Mouse (Mus musculus): ENCODE measurements around the gene Gm28374. TPM values are rescaled to one million over a fixed set of nuclear protein-coding genes. Genes with fewer than 3 reads are reported as not detected.
"Not testable (repeated sequence)": the region's sequence is repeated elsewhere in the genome, so short reads cannot be mapped to it uniquely, and the experiment has no call there.

Gene Gm28374
- total RNA-seq, 4 experiments from 2014 or later = 2.3 TPM; not detected in 3

DNA sequence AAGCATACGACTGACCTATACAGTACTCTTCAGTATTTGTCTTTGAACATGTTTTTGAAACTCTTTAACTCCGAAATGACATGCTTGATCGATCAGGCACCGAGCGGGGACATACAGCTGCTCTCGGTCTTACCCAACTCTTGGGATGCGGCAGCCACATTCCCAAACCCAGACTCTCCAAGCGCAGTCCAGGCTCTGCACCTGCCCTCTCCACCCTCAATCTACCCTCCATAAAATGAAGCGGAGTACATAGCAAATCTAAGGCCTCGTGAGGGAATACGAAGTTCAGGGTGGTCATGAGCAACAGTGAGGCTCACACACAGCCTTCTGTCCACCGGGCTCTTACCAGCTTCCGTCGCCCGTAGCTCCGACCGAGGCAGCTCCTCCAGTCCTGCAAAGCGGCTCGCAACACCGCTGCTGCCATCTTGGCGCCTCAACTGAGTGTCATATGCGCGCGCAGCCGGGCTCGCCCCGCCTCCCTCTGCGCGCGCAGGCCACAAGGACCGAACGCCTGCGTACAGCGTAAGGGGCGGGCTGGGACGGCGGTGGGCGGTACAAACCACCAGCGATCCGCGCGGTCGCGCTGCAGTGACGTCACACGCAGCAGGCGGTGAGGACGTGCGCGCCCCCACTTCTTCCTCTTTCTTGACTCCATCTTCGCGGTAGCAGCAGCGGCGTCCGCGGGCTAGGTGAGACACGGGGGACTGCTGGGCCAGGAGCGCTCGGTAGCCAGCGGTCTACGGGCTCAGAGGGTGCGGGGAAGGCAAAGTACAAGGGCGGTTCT lies 24.6 kb downstream of the Gm28374 start, which contains the start of the genes Mrpl49 and Fau:
Gene Mrpl49, minus strand, starts transcription at position 473 of the 784 bp plus-strand sequence.
Gene Fau, plus strand, starts transcription at position 532 of the 784 bp plus-strand sequence.
- DNase-seq (ENCODE audit: low spot score in 2 of 2) = peak; percentile 97 to 98

DNA sequence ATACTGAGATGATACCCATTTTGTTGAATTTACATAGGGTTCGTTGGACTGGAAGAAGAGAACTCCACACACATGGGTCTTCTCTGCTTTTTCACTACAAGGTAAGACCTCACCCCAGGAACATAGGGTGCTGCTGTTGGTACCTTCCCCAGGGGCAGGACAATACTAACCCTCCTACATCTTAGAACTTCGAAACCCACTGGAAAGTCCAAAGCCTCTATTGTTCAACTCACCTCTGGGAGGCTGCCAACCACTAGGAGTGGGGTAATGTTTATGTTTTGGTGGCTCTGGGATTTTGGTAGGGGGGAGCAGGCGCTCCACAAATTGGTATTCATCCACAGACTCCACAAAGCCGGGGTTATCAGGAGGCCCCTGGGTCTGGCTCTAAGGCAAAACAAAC lies 25.4 kb downstream of the Gm28374 start:
- no peak for DNase-seq (ENCODE audit: low spot score in 2 of 2)

DNA sequence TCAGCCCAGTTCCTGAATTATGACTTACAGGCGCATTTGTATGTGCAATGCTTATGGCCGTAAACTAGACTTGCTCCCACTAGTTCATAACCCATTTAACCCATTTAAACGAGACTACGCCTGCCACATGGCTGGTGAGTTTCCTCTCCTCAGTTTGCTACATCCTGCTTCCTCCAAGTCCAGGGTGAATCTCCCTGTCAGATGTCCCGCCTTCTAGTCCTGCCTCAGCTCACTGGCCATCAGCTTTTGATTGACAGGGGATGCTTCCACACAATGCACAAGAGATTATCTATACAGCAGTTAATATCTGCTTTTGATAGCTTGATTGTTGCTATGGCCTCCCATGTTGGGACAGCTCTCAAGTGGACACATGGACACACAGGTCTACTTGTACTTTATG lies 27.8 kb downstream of the Gm28374 start:
- DNase-seq (ENCODE audit: low spot score in 2 of 2) = no peak

DNA sequence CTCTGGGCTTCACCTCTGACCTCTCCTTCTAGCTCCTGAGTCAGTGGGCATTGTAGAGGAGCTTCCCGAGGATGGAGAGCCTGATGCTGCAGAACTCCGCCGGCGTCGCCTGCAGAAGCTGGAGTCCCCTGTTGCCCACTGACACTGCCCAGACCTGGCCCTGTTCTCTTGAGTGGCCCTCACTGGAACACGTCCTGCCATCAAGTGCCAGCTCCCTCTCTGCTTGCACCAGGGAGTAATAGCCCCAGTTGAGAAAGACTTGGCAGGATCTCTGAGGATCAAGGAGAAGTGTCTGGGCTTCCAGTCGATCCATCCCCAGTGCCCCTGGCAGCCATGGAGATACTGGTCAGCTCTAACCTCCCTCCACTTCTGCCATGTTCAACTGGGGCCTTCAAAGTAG lies 29.5 kb downstream of the Gm28374 start:
- no peak for DNase-seq (ENCODE audit: low spot score in 2 of 2)

DNA sequence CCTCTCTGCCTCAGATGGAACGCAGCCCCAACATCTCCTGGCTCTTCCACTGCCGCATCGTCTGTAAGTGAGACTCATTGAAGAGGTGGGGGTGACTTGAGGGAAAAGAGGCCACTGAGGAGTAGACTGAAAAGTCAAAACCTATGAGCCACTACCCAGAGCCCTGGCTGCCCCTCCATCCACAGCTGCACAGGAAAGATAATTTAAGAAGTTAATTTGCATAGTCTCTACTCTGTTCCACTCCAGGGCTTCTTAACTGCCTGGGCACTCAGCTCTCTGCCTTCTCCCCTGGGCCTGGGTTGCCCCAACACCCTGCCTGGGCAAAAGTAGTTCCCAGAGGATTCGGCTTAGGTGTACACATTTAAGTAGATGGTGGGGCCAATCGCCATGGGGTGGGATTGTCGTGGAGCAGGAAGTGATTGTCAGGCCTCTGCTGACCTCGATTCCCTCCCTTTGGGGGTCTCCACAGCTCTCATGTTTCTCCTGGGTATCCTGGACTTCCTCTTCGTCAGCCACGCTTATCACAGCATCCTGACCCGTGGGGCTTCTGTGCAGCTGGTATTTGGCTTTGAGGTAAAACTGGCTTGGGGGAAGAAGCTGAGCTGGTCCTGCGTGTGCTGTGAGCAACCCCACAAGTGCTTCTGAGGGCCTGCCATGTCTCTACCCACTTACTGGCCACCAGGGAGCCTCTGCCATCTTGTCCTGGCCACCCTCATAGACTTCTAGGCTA lies 33.2 kb downstream of the Gm28374 start:
- peak in 1 of 2 experiments; percentile 10 for DNase-seq (ENCODE audit: low spot score in 2 of 2)

DNA sequence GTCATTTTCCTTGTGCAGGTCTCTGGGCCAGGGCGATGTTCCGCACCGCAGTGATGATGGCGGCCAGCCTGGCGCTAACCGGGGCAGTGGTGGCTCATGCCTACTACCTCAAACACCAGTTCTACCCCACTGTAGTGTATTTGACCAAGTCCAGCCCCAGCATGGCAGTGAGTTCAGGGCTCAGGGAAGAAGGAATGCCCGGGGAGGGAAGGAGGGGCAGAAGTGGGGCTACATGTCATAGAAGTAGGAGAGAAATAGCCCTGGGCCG lies 34.2 kb downstream of the Gm28374 start:
- DNase-seq (ENCODE audit: low spot score in 2 of 2) = no peak

DNA sequence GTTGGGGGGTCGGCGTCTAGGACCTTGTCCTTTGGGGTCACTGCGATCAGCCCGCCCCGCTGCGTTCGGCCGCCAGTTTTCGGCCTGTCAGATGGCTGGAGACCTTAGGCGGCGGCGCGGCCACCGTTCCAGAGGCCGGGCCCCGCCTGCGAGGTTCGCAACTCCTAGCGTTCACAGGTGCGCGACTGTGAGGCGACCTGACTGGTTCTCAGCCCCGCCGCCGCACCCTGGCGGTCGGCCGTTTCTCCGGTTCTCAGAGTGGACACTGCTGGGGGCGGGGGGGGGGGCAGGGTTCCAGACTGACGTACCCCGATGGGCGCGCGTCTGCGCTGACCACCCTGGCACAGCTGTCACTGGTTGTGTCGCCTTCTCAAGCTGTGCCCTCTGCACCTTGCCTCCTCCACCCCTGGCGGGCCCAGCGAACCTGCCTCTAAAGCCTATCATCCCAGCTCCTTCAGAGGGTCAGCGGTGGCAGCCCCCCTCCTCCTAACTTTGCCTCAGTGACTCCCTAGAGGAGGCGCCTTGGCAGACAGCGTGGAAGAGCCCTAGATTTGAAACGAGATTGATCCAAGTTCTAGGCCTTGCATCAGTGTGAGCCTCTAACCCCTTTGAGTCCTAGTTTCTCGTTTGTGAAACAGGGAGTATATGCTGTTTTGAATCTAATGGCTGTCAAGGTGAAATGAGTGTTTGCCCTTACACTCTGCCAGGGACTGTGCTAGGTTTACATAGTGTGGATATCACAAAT lies 34.7 kb downstream of the Gm28374 start:
- DNase-seq (ENCODE audit: low spot score in 2 of 2) = peak in 1 of 2 experiments; percentile 34

DNA sequence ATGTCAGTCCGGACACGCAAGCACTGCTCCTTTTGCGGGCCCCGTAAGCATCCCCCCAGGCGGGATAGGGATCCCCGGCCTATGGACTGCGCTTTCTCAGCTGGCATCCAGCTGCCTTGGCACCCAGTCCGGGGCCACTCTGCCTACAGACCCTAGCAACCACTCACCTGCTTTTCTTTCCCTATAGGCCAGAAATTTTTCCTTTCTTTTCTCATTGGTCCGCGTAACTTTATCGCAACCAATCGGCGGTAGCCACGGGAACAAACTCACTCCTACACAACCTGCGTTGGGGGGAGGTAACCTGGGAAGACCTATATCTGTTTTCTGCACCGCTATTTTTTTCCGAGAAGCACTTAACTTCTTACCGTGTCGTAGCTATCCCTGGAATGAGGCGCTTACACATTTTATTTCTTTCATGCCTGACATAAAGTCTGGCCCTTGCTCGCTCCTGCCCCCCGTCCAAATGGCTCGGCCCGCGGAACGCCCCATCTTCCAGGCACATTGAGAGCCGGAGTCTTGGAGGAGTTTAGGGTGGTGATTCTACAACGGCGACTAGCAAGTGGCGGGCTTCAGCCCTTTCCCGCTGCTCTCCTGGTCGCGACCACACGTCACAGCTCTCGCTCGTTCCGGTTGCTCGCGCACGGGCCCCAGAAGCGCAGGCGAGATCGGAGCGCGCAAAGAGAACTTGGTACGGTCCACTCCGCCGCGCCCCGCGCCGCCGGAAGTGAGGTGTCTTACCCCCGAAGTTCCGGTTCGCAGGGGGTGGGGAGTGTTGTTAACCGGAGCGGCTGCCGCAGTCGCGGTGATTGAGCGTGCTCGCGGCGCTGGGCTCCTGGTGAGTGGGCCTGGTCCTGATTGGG lies 35.5 kb downstream of the Gm28374 start, which contains the start of gene Syvn1:
Gene Syvn1, plus strand, starts transcription at position 283 of the 860 bp plus-strand sequence.
- peak; percentile 89 to 92 for DNase-seq (ENCODE audit: low spot score in 2 of 2)

DNA sequence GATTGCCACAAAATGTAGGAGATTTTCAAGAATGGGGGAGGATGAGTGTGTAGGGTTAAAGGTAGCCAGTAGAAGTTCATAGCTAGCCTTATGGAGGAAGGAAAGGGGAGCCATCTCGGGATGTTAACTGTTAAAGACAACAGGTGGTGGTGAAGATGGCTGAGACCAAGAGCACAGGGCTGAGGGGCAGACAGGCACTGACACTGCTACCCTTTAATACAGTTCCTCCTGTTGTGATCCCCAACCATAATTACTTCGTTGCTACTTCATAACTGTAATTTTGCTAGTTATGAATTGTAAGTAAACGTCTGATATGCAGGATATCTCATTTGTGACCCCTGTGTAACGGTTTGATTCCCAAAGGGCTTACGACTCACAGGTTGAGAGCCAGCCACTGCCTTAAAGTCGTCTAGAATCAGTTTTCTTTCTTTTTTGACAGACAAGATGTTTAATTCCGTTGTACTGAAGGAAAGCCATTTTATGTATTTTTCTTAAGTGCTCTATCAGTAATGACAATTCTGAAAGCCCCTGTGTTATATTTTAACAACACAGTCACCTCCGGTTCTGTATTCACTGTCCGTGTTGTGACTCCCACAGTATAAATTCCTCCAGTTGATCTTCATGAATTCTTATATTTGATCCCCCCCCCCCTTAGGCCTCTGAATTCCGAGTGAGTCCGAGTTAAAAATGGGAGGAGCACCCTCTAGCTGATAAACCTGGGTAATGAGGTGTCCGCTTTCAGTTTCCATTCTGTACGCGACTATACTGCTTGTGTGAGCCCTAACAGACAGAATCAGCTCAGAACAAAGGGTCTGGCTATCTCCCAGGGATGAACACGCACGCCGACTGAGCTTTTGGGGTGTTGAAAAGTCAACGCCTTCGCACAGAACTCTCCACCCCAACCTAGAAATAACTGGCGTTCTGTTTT lies 36.4 kb downstream of the Gm28374 start:
- DNase-seq (ENCODE audit: low spot score in 2 of 2) = peak in 1 of 2 experiments; percentile 37

DNA sequence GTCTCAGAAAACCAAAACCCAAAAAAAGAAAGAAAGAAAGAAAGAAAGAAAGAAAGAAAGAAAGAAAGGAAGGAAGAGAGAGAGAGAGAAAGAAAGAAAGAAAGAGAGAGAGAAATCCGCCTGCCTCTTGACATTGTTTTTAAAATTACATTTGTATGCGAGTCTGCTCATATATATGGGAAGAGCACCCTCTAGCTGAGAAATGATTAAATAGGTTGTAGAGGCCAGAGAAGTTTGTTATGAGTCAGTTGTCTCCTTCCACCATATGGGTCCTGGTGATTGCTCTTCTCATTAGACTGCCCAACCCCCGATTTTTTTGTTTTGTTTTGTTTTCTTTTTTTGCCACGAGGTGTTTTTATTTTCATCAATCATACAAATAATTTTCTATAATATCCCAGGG lies 38.0 kb downstream of the Gm28374 start:
- not testable (repeated sequence) for DNase-seq (ENCODE audit: low spot score in 2 of 2)

DNA sequence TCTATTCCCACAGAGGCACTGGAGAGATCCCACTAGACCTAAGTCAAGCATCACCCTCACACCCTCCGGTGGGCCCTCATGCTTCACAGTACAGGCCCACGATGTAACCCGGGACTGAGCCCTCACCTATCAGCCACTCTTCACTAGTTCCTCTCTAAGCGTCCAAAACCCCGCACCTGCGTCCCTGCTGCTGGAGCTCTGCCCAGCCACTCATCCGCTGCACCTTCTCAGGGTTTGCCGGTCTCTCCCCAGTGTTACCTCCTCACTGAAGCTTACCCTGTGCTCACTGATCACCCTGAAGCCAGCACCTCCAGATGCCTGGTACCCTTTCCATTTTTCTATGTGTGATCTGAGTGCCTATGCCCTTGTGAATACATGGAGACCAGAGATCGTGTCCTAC lies 39.8 kb downstream of the Gm28374 start:
- no peak for DNase-seq (ENCODE audit: low spot score in 2 of 2)

DNA sequence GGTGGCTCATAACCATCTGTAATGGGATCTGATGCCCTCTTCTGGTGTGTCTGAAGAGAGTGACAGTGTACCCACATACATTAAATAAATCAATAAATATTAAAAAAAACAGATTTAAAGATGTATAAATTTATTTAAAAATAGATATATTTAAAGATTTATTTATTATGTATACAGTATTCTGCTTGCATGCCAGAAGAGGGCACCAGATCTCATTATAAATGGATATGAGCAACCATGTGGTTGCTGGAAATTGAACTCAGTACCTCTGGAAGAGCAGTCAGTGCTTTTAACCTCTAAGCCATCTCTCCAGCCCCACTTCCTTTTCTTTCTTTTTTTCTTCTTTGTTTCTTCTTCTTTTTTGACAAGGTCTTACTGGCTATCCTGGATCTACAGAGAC lies 42.1 kb downstream of the Gm28374 start:
- DNase-seq (ENCODE audit: low spot score in 2 of 2) = no peak

DNA sequence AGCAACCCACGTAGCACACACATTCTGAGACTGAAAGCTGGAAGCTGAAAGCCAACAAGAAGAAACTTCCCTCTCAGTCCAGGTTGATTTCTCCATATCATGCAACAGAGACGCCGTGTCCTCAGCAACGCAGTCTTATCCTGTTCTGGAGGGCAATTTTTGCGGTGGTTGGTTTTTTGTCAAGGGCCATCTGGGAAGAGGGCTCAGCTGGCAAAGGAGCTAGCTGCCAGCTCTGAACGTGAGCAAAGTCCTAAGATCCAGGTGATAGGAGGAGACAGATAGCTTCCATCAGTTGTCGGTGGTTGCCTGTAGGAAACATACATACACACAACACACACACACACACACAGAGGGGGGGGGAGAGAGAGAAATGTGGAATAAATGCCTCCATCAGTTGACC lies 43.7 kb downstream of the Gm28374 start:
- DNase-seq (ENCODE audit: low spot score in 2 of 2) = no peak

DNA sequence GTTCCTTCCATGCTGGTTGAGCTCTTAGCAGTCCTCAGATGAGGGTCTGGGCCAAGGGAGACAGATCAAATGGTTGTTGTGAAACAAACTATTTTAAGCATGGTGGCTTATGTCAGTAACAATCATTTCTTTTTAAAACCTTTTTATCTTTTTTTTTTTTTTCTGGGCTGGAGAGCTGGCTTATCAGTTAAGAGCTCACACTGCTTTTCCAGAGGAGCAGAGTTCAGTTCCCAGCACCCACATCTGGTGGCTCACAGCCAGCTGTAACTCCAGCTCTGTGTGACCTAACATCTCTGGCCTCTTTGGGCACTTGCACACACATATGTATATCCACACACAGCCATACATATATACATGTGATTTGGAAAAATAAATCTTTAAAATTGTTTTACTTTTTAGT lies 44.4 kb downstream of the Gm28374 start:
- DNase-seq (ENCODE audit: low spot score in 2 of 2) = no peak

DNA sequence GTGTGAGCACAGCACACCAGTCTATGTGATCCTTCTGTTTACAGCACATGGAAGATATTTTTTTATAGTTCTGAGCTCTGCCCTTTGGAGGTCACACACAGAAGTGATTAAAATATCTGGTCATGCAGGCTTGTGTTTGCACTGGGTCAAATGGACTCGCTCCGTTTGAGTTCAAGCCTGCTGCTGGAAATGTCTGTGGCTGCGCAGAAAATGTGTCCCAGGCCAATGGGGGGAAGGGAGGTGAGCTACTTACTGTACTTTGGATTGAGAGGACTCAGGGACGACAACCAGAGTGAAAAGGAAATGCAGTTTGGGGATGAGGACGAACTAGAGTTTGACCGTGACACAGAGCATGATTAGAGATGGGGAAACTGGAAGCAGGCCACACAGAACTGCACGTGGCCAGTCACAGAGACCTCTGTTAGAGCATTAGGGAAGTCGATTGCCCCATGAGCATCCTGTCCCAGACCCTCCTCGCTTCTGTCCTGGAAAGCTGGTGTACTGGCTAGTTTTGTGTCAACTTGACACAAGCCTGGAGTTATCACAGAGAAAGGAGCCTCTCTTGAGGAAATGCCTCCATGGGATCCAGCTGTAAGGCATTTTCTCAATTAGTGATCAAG lies 46.0 kb downstream of the Gm28374 start:
- no peak for DNase-seq (ENCODE audit: low spot score in 2 of 2)

DNA sequence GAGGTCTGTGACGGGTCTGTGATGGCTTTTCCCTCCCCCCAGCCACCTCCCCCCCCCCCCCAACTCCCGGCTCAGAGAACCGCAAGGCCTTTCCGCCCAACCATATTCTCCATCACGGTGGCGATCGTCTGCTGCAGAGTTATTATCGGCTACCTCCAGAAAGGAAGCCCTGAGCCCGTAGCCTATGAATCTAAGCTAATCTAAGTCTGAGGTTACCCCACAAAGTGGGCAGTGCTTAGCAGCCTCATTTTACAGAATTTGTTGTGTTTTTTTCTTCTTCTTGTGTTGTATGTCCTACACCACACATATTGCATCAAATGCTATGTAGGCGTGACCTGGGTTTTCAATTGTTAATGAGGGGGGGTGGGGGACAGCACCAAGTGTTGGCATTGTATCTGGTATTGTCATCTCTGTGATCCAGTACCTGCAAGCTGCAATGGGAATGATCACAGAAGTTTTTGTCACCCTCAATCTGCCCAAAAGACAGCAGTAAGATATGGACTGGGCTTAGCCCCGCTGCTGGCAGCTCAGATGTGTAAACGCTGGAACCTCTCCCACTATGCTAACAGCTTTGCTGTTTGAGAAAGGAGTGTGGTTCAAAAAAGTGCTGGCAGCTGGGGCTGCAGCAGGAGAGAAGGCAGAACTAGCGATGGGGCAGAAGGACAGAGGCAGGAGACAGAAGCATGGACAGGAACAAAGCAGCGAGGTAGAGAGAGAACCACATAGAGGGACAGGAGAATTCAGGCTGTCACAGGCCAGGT lies 51.4 kb downstream of the Gm28374 start:
- no peak for DNase-seq (ENCODE audit: low spot score in 2 of 2)

DNA sequence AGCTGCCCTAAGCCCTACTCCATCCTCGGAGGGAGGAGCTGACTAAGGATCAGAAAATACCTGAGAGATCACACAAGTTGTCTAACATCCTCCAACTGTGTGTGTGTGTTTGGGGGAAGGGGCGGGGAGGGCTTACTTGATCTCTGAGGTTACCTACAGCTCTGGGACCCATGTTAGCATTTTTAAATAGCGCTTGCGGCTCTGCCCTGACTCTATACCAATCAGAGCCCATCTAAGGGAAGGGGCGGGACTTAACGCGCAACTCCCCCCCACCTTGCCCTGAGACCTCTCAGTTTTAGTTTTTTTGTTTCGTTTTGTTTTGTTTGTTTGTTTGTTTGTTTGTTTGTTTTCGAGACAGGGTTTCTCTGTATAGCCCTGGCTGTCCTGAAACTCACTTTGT lies 52.6 kb downstream of the Gm28374 start:
- DNase-seq (ENCODE audit: low spot score in 2 of 2) = no peak

DNA sequence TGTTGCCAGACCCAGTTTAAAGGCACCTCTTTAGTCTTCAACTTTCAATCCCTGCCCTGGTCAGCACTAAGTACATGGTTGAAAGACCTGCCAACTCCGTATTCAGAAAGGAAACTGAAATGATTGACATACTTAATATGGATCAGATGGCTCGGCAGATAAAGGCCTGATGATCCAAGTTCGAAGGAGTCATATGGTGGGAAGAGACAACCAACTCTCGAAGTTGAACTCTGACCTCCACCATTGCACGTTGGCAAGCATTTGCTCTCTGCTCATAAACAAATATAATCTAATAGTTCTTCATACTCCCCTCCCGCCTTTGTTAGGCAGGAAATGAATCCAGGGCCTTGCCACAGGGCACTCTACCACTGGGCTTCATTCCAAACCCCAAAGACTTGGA lies 53.1 kb downstream of the Gm28374 start:
- no peak for DNase-seq (ENCODE audit: low spot score in 2 of 2)
